Mouse (Mus musculus): Measurements from ENCODE around the gene Gpr157. TPM values are rescaled to one million over a fixed set of nuclear protein-coding genes. Genes with fewer than 3 reads are reported as not detected.
A peak's percentile ranks its signal among the peaks of the same experiment; 100 is the strongest.

The Gpr157 gene
- polyA plus RNA-seq, 1 experiment from 2014 or later: 1.6 TPM

- ATAC-seq (no peak), DNase-seq (ENCODE audit: low spot score) (no peak)
- Histone ChIP-seq H3K9me3 (ENCODE audit: low read length) (no peaks in the 10 kb centered on the region), H3K27ac (ENCODE audit: low read length) (no peak overlapping the region), H3K27me3 (replicated peaks; ENCODE audit: insufficient read depth, low read length) (no peaks in the 10 kb centered on the region), H3K36me3 (ENCODE audit: insufficient read depth, low read length) (no peaks in the 10 kb centered on the region), H3K4me1 (ENCODE audit: insufficient read depth, low read depth, low read length) (no peaks in the 10 kb centered on the region), H3K4me2 (replicated peaks; ENCODE audit: low read depth, low read length) (no peak overlapping the region), H3K4me3 (ENCODE audit: low read depth, low read length) (no peak overlapping the region), H3K9ac (replicated peaks; ENCODE audit: low read depth) (no peak overlapping the region)
- 88% methylated on average over 4 of the region's 4 CpGs for WGBS
- TF ChIP-seq EP300 (IDR thresholded peaks at IDR 0.05): no peak
- TF ChIP-seq CTCF (IDR thresholded peaks at IDR 0.05): no peak
Measured at GRCm38 (mm10) chr4:150155301-150155700, 68.1 kb downstream of the Gpr157 start.

MicroRNAs within 50 kb of the gene (microRNA counts, 519-probe panel; counts per million panel counts)
- 3,175 counts per million, percentile 17 among the panel's probes with 10 or more counts for microRNA mmu-miR-34a

Small RNA genes lying within 50 kb of the gene (microRNA-seq; reads per million reads assigned to microRNA genes)
- gene Mir34a: 740 reads per million, percentile 72 among the genes with 10 or more reads in this experiment

Other genes starting within 250 kb of the Gpr157 start
- gene Spsb1, start 132.3 kb upstream of the Gpr157 start, polyA plus RNA-seq (2015; fragmentation: Nextera tagmentation; extraction: Ambion mirVana): 14.6 and 19.2 TPM in 2 replicates
- 44.8 and 45.8 TPM in 2 replicates for gene H6pd, start 78.3 kb upstream of the Gpr157 start, polyA plus RNA-seq (2015; fragmentation: Nextera tagmentation; extraction: Ambion mirVana)
- gene Slc2a5, start 31.9 kb downstream of the Gpr157 start, polyA plus RNA-seq (2015; fragmentation: Nextera tagmentation; extraction: Ambion mirVana): 0.23 and 0.60 TPM in 2 replicates
- not detected in 2 replicates for gene Slc2a7, start 61.6 kb downstream of the Gpr157 start, polyA plus RNA-seq (2015; fragmentation: Nextera tagmentation; extraction: Ambion mirVana)
- 0.27 and 0.32 TPM in 2 replicates for gene Car6, start 114.0 kb downstream of the Gpr157 start, polyA plus RNA-seq (2015; fragmentation: Nextera tagmentation; extraction: Ambion mirVana)
- gene Eno1, start 149.4 kb downstream of the Gpr157 start, polyA plus RNA-seq (2015; fragmentation: Nextera tagmentation; extraction: Ambion mirVana): 305 and 319 TPM in 2 replicates
- gene Rere, start 194.3 kb downstream of the Gpr157 start, polyA plus RNA-seq (2015; fragmentation: Nextera tagmentation; extraction: Ambion mirVana): 15.7 and 16.0 TPM in 2 replicates

All from lung, postnatal 0 days (tissue).